Mouse (Mus musculus): Measurements from ENCODE around the gene Med13l.

Gene Med13l

GRCm38 (mm10) chr5:118789776-118790175 lies 229.3 kb downstream of the Med13l start:
- no peak for DNase-seq (ENCODE audit: low spot score)

GRCm38 (mm10) chr5:118797811-118798210 lies 237.3 kb downstream of the Med13l start:
- no peak for DNase-seq (ENCODE audit: low spot score)

GRCm38 (mm10) chr5:118801592-118801991 lies 241.1 kb downstream of the Med13l start:
- DNase-seq (ENCODE audit: low spot score), result no peak

- DNase-seq (ENCODE audit: low spot score), result no peak
Measured at GRCm38 (mm10) chr5:118802036-118802435, 241.6 kb downstream of the Med13l start.

- DNase-seq (ENCODE audit: low spot score), result no peak
Measured at GRCm38 (mm10) chr5:118808946-118809345, 248.5 kb downstream of the Med13l start.

- no peak for DNase-seq (ENCODE audit: low spot score)
Measured at GRCm38 (mm10) chr5:118809588-118809987, 249.1 kb downstream of the Med13l start.

- no peak for DNase-seq (ENCODE audit: low spot score)
Measured at GRCm38 (mm10) chr5:118811690-118812089, 251.2 kb downstream of the Med13l start.

- DNase-seq (ENCODE audit: low spot score), result no peak
Measured at GRCm38 (mm10) chr5:118812421-118812820, 251.9 kb downstream of the Med13l start.

- no peak for DNase-seq (ENCODE audit: low spot score)
Measured at GRCm38 (mm10) chr5:118812947-118813401, 252.5 kb downstream of the Med13l start.

GRCm38 (mm10) chr5:118814052-118814451 lies 253.6 kb downstream of the Med13l start:
- DNase-seq (ENCODE audit: low spot score), result no peak

Data from layer of hippocampus, adult 9-10 months (tissue).